Mouse (Mus musculus): ENCODE measurements around the gene Hoxb4. TPM values are rescaled to one million over a fixed set of nuclear protein-coding genes. Genes with fewer than 3 reads are reported as not detected.

Gene Hoxb4
- total RNA-seq, 2 experiments from 2014 or later: 0.57 to 0.59 TPM

DNA sequence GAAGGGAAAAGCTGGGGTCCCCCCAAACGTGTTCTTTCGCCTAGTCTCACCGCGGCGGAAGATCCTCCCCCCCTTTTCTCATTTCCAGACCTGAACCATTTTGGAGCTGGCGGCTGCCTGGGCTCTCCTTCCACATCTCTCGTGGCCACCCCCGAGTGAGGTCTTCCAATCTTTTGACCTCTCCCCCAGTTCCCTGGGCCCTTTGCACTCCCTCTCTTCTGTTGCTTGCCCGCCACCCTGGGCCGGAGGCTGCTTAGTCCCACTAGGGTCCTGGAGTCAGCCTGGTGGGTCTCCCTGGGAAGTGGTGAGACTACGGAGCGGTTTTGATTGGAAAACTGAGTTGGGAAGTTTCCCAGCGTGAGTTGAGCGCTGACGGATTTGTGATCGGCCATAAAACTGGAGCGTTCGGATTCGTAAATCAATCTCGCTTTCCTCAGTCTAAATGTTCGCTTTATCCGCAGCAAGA, 7.7 kb downstream of the Hoxb4 start:
- intact Hi-C loops (cut with DNase I): no loop called here
- no peak for DNase-seq (ENCODE audit: low spot score)

GRCm38 (mm10) chr11:96326705-96327104, 8.6 kb downstream of the Hoxb4 start:
- no peak for DNase-seq (ENCODE audit: low spot score)
- intact Hi-C loops (cut with DNase I): no loop called here

DNA sequence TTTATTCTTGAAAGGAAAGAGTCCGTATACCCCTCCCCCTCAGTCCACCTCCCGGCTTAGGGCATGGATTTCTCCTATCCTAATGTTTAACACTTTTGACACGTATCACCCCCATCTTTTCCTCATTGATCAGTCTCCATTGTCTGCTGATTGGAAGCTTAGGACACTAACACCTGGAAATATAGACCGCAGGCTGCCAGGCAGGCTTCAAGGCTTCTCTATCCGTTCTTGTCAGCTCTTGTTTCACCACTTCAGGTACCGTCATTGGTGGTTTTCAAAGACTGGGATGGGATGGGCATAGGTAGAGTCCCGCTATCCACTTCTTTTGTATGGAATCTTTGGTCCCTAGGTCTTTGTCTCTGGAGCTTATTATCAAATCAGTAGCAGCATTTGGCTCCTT, 9.1 kb downstream of the Hoxb4 start:
- intact Hi-C loops (cut with DNase I): no loop called here
- no peak for DNase-seq (ENCODE audit: low spot score)

DNA sequence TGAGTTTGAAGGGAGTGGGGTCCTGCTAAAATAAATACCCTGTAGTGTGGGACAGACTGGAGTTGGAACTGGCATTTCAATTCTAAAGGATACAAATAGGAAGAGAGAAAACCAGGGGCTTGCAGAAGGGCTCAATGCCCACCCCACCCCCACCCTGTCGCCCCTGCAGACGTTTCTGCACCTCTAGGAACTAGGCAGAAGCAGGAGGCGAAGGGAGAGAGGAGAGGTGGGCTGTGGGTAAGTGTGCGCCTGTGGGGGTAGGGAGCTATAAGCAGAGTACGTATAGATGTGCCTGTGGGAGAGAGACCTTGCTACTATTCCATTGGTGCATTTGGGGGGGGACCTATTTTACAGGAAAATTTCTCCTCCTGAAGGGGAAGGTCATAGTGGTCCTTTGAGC, 9.7 kb downstream of the Hoxb4 start:
- intact Hi-C loops (cut with DNase I): no loop called here
- DNase-seq (ENCODE audit: low spot score): no peak

GRCm38 (mm10) chr11:96328605-96329004, 10.5 kb downstream of the Hoxb4 start:
- intact Hi-C loops (cut with DNase I): no loop called here
- no peak for DNase-seq (ENCODE audit: low spot score)

- intact Hi-C loops (cut with DNase I): no loop called here
Observed at GRCm38 (mm10) chr11:96332105-96332504, 14.0 kb downstream of the Hoxb4 start.

DNA sequence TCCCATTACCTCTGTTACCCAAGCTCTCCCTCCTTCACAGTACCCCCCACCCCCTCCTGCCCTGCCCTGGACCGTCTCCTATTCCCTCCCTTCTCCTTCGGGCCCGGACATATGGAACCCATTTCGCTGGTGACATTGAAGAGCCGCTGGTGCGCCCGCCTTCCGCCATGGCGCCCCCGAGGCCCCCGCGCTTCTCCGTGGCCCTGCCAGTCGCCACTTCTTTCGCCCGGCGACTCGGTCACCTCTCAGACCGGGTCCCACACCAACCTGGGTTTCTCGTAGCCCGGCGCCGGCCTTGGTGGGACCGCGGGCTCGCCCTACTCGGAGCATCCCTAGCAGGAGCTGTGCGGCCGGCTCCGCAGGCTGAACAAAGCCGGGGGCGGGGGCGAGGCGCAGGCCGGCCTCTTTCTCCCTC, 14.6 kb downstream of the Hoxb4 start:
- DNase-seq (ENCODE audit: low spot score): no peak
- intact Hi-C loops (cut with DNase I): no loop called here

More at GRCm38 (mm10) chr11:96332105-96332504, 14.0 kb downstream of the Hoxb4 start:
- no peak for DNase-seq (ENCODE audit: low spot score)

GRCm38 (mm10) chr11:96333241-96334001, 15.4 kb downstream of the Hoxb4 start:
- intact Hi-C loops (cut with DNase I): no loop called here
- no peak for DNase-seq (ENCODE audit: low spot score)

DNA sequence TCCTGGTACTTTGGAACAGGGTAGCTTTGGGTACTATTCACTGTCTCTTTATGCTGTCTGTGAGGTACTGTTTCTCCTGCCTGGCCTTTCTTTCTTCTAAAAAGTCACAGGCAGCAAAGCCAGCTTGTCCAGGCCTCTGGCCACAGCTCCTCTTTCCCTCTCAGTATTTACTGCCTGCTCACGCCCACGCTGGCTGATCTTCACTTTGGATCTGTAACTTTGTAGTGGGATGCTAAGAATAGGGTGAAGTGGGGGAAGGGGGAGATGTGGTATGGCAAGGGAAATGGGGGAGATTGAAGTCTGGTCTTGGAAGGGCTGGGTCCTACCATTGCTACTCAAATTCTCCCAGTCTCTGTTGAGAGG, 15.9 kb downstream of the Hoxb4 start:
- no peak for DNase-seq (ENCODE audit: low spot score)
- intact Hi-C loops (cut with DNase I): no loop called here

DNA sequence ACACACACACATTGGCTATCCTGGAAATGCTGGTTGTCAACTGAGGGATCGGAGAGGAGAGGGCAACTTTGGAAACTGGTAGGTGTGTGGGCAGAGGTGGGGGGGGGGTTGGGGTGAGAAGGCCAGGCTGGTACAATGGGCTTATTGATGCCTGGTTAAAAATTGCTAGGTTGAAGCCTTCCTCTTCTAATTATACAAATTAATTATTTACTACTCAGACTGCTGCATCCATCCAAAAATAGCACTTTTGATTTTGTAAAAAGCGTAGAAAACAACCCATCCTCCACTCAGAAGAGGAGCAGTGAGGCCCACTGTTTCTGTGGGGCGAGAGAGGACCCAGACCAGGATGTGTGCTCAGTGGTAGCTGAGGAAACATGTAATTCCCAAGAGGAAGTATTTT, 16.9 kb downstream of the Hoxb4 start:
- DNase-seq (ENCODE audit: low spot score): no peak
- intact Hi-C loops (cut with DNase I): no loop called here

DNA sequence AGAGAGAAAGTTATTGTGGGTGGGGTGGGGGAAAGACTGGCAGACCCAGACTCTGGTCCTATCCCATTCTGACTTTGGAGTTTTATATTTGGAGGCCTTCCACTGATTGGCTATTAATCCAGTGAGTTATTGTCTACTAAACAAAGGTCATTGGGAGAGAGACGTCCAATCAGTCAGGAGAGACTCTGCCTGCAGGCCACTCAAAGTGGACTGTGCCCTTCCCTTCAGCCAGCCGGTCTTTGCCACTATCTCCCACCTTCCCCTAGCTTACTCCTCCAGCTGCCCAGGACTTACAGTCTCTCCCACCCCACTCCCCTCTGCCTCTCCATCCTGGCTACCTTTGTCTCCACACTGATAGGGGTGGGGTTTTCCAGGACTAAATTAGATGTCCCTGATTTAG, 18.5 kb downstream of the Hoxb4 start:
- intact Hi-C loops (cut with DNase I): no loop called here
- no peak for DNase-seq (ENCODE audit: low spot score)

DNA sequence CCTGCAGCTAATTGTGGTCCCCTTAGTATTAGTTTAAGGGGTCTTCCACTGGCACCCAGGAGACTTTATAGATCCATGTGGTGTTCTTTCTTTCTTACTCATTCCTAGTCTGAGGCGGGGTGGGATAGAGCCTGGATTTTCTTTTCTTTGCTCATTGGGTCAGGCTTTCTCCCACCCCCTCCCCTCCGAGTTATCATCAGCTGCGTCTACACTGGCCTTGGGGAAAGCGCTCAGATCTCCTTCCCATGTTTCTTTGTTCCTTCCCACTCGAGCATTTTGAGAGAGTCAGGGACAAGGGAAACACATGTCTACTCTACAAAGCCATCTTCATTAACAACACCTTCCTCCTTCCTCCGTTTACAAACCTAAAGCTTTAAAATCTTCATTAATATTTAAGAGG, 19.0 kb downstream of the Hoxb4 start:
- no peak for DNase-seq (ENCODE audit: low spot score)
- intact Hi-C loops (cut with DNase I): no loop called here

GRCm38 (mm10) chr11:96338957-96339855, 21.1 kb downstream of the Hoxb4 start:
- DNase-seq (ENCODE audit: low spot score): no peak
- intact Hi-C loops (cut with DNase I): no loop called here

GRCm38 (mm10) chr11:96340698-96341365, 22.8 kb downstream of the Hoxb4 start:
- no peak for DNase-seq (ENCODE audit: low spot score)
- intact Hi-C loops (cut with DNase I): no loop called here

DNA sequence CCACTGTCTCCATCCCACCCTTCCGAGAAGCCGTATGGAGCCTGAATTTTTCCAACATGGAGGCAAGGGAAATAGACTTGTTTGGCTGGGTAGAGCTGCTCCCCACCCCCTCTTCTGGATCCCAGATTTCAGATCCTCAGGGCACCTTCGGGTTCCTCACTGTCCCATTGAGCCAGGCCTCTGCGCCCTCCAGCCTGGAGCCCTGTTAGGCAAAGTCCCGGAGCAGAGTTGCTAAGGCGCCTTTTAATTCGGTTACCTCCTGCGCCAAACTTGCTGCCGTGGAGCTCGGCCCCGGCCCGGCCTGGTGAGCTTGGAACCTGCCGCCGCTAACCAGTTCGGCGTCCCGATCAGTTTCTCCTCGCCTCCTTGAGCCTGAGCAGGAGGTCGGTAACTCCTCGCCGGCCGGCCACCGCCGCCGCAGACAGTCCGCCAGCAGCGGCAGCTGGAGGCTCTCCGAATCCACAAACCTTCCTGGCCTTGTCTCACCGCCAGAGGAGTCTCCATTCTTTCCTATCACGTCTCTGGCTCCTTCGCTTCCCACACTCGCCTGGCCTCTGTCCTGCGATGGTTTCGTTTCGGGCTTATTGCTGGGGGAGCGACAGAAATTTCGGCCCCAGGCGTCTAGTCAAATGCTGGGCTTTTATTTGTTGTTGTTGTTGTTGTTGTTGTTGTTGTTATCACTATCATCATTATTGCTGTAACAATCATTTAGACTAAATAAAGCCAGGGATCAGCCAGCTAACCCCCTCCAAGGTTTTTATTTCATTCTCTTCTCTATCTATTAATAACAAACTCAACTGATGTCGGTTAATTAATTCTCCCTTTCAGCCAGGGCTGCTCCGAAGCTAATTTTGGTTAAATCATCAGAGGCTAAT, 23.9 kb downstream of the Hoxb4 start:
- intact Hi-C loops (cut with DNase I): no loop called here
- DNase-seq (ENCODE audit: low spot score): no peak

GRCm38 (mm10) chr11:96342576-96342930, 24.5 kb downstream of the Hoxb4 start:
- DNase-seq (ENCODE audit: low spot score): no peak
- intact Hi-C loops (cut with DNase I): no loop called here

DNA sequence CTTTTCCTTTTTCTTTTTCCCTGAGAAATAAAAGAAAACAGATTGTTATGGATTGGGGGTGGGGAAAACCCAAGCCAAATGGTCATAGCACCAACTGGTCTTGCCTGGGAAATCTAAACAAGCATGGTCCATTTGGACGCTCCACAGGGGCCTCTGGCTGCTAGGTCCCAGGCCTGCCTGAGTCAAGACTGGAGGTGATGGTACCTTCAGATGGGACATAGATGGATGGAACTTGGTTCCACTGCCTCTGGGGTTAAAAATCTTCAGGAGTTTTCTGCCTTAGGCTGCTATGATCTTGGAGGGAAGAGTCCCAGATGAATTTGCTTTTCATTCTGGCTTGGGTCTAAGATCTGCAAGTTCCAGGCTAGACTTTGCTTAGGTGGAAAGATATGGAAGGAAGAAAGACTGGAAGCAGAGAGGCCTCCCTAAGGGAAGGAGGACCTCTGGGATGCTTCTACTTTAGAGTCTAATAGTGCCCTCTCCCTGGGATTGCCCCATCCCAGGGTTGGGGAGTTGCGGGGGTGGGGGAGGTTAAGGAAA, 25.2 kb downstream of the Hoxb4 start:
- DNase-seq (ENCODE audit: low spot score): no peak
- intact Hi-C loops (cut with DNase I): no loop called here

DNA sequence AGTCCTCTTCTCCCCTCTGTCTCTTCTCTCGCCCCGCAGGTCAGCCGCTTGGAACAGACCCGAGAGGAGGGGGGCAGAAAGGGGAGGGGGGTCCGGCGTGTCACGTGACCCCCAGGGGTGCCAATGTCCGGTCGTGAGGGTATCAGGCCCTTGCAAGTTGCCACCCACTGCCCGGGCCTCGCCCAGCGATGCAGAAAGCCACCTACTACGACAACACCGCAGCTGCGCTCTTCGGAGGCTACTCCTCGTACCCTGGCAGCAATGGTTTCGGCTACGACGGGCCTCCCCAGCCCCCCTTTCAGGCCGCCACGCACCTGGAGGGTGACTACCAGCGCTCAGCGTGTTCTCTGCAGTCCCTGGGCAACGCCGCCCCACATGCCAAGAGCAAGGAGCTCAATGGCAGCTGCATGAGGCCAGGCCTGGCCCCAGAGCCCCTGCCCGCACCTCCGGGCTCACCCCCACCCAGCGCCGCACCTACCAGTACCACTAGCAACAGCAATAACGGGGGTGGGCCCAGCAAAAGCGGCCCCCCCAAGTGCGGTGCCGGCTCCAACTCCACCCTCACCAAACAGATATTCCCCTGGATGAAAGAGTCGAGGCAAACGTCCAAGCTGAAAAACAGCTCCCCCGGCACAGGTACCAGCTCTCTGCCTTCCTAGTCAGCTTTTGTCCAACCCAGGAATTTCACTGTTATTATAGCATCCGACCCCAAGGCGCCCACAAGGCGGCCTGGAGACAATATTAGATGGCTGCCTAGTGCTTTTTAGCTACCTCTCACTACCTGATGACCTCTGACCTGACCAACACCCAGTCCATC, 26.2 kb downstream of the Hoxb4 start:
- intact Hi-C loops (cut with DNase I): no loop called here
- no peak for DNase-seq (ENCODE audit: low spot score)

DNA sequence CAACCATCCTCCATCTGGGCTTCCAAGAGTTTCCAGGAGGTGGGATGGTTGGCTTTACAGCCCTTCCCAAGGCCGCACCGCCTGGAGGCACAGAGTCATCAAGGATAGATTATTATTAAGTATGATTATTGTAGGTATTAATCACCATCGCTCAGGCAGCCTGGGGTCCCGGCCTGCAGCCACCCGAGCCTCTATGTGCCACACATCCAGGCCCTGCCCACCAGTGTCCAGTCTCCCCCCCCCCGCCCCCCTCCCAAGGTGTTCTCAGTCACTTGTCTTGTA, 26.8 kb downstream of the Hoxb4 start:
- intact Hi-C loops (cut with DNase I): no loop called here
- no peak for DNase-seq (ENCODE audit: low spot score)

Measured in heart, postnatal 25 days (tissue).